Mouse (Mus musculus) olfactory bulb, adult 2 months (tissue): ENCODE results near the gene Zfp940.

Experiments used
- CTCF ChIP-seq: fragments of 200-500 bp; IDR thresholded peaks from 2 replicates; pipeline ENCODE4 v1.5.1; 2012; ENCODE audit warnings: low read depth, mild to moderate bottlenecking, low read length, moderate library complexity; ENCODE audit not compliant: insufficient read depth
- POLR2A ChIP-seq: fragments of 200-500 bp; IDR thresholded peaks from 2 replicates; pipeline ENCODE4 v1.6.1; 2012; ENCODE audit warnings: mild to moderate bottlenecking, low read depth, low read length, moderate library complexity; ENCODE audit not compliant: insufficient read depth

DNA sequence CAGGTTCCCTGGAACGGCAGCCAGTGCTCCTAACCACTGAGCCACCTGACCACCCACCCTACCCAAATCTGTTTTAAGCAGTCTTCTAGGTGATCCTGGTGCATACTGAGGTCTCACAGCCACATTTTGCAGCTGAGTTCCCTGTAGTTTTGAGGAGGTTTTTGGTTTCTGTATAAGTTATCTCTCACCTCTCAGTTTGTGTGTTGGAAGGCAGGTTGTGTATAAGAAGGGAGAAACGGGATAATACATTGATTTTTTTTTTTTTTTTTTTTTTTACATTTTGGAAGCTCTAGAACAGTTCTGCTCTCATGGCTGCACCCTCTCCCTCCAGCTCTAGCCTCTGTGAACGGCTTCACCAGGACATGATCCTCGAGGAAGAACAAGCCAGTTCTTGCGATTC is 67.6 kb downstream of the Zfp940 start:
- TF ChIP-seq CTCF = no peak
- no peak for TF ChIP-seq POLR2A
